Mouse (Mus musculus): ENCODE data around the gene Gm42791. TPM values are rescaled to one million over a fixed set of nuclear protein-coding genes. Genes with fewer than 3 reads are reported as not detected.

The Gm42791 gene
- total and polyA plus RNA-seq, 3 experiments = 0.42 to 1.3 TPM; not detected in 1

DNA sequence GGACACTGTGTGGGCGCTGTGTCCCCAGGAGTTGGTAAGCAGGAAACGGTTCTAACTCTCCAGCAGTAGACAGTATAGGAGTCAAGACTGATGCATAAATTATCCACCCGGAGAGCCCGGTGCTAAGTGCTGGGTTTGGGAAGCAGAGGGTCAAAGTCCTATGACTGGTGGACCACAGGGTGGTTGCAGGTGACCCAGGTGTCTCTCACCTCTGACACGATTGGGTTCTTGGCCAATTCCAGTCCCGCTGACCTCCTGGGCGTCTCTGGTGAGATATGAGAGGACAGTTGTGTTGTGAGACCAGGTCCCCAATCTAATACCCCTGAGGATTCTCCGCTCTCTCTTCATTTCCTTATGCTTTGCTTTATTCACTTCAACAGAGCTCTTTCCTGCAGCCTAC lies 139.9 kb downstream of the Gm42791 start:
- Histone ChIP-seq H3K4me3 (replicated peaks in 1 of 3; ENCODE audit: low read depth in 2 of 3, low read length in 2 of 3, poor library complexity in 1 of 3) (no peak overlapping the region), H3K27me3 (replicated peaks) (no peaks in the 10 kb centered on the region), H3K27ac (ENCODE audit: insufficient read depth, low read depth) (no peak overlapping the region), H3K36me3 (replicated peaks in 1 of 2; ENCODE audit: control insufficient read depth in 1 of 2, insufficient read depth in 1 of 2, low read length in 1 of 2) (no peaks in the 10 kb centered on the region), H3K9ac (ENCODE audit: insufficient read depth, low read depth) (no peak overlapping the region), H3K79me2 (replicated peaks; ENCODE audit: control insufficient read depth, extremely low read depth, insufficient read depth, poor library complexity, severe bottlenecking) (no peaks in the 10 kb centered on the region), H3K4me2 (ENCODE audit: insufficient read depth, low read depth, poor library complexity, severe bottlenecking) (no peak overlapping the region), H3K9me3 (replicated peaks; ENCODE audit: low read length) (peaks cover 2% of the 10 kb centered on the region), H3K4me1 (ENCODE audit: control insufficient read depth in 1 of 2, insufficient read depth in 2 of 2) (no peaks in the 10 kb centered on the region)
- dilution Hi-C loops (cut with MboI; ENCODE audit: extremely low pct_ligation_motif_present, extremely low pct_unique_long_range_greater_than_20kb, low sequenced_read_pairs) (no loop called here), in situ Hi-C loops (cut with MboI; ENCODE audit: low pct_ligation_motif_present, low pct_unique_long_range_greater_than_20kb, low sequenced_read_pairs) (no loop called here)
- TF ChIP-seq MAFK (IDR thresholded peaks at IDR 0.05; ENCODE audit: insufficient replicate concordance, low read length) = no peak
- no peak for TF ChIP-seq POLR2A (IDR thresholded peaks at IDR 0.05; ENCODE audit: low read depth, low read length)
- no peak for TF ChIP-seq ETS1 (conservative IDR thresholded peaks at IDR 0.05; ENCODE audit: low read depth, low read length)
- no peak for TF ChIP-seq EP300 (IDR thresholded peaks at IDR 0.05; ENCODE audit: low read length)
- no peak for TF ChIP-seq MEF2A (IDR thresholded peaks at IDR 0.05; ENCODE audit: borderline replicate concordance, low read depth, low read length)
- TF ChIP-seq ZNF384 (IDR thresholded peaks at IDR 0.05; ENCODE audit: low read depth, low read length) = no peak
- no peak for TF ChIP-seq MAX (IDR thresholded peaks at IDR 0.05; ENCODE audit: low read length)
- TF ChIP-seq MXI1 (IDR thresholded peaks at IDR 0.05; ENCODE audit: low read depth, low read length) = no peak
- TF ChIP-seq USF1 (IDR thresholded peaks at IDR 0.05; ENCODE audit: low read depth, low read length) = no peak
- TF ChIP-seq BHLHE40 (IDR thresholded peaks at IDR 0.05; ENCODE audit: low read depth, low read length) = no peak
- no peak for TF ChIP-seq CHD2 (IDR thresholded peaks at IDR 0.05; ENCODE audit: low read length)
- no peak for TF ChIP-seq ZMIZ1 (IDR thresholded peaks at IDR 0.05; ENCODE audit: low read depth, low read length)
- no peak for TF ChIP-seq IRF4 (IDR thresholded peaks at IDR 0.05; ENCODE audit: low read depth, low read length)
- no peak for TF ChIP-seq JUN (IDR thresholded peaks at IDR 0.05; ENCODE audit: insufficient read depth, low read depth, low read length)
- no peak for TF ChIP-seq RAD21 (IDR thresholded peaks at IDR 0.05; ENCODE audit: low read depth, low read length)
- DNase-seq (ENCODE audit: extremely low read depth) = no peak

DNA sequence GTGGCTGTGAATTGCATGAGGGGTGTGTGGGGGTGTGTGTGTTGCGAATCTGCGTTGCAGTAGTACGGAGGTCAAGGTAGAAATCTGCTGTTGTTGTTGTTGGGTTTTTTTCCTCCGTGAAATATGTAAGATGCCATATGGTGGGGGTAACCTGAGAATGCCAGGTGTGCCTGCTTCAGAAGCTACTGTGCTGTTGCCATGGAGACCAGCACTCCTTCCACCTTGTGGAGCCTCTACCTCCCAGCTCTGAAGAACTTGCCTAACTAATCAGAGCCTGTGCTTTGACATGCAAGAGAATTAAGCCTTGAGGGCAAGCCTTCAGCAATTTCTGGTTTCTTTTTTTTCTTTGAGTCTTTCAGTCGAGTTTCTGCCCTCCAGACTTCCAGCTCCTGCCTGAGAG lies 140.8 kb downstream of the Gm42791 start:
- no peak for DNase-seq (ENCODE audit: extremely low read depth)
- in situ Hi-C loops (cut with MboI; ENCODE audit: low pct_ligation_motif_present, low pct_unique_long_range_greater_than_20kb, low sequenced_read_pairs) (no loop called here), dilution Hi-C loops (cut with MboI; ENCODE audit: extremely low pct_ligation_motif_present, extremely low pct_unique_long_range_greater_than_20kb, low sequenced_read_pairs) (no loop called here)
- peaks cover 4% of the 10 kb centered on the region for H3K9me3 ChIP-seq (replicated peaks; ENCODE audit: low read length)
- H3K9ac ChIP-seq (ENCODE audit: insufficient read depth, low read depth) = no peak overlapping the region
- TF ChIP-seq TCF12 (IDR thresholded peaks at IDR 0.05; ENCODE audit: low read depth, low read length) (no peak), NELFE (IDR thresholded peaks at IDR 0.05; ENCODE audit: low read depth, low read length) (no peak), CHD2 (IDR thresholded peaks at IDR 0.05; ENCODE audit: low read length) (no peak), IRF4 (IDR thresholded peaks at IDR 0.05; ENCODE audit: low read depth, low read length) (no peak)
- no peak overlapping the region for H3K27ac ChIP-seq (ENCODE audit: insufficient read depth, low read depth)
- no peak overlapping the region for H3K4me3 ChIP-seq (replicated peaks in 1 of 3; ENCODE audit: low read depth in 2 of 3, low read length in 2 of 3, poor library complexity in 1 of 3)
- no peaks in the 10 kb centered on the region for H3K79me2 ChIP-seq (replicated peaks; ENCODE audit: control insufficient read depth, extremely low read depth, insufficient read depth, poor library complexity, severe bottlenecking)
- no peak overlapping the region for H3K4me2 ChIP-seq (ENCODE audit: insufficient read depth, low read depth, poor library complexity, severe bottlenecking)
- no peaks in the 10 kb centered on the region for H3K36me3 ChIP-seq (replicated peaks in 1 of 2; ENCODE audit: control insufficient read depth in 1 of 2, insufficient read depth in 1 of 2, low read length in 1 of 2)
- H3K4me1 ChIP-seq (ENCODE audit: control insufficient read depth in 1 of 2, insufficient read depth in 2 of 2) = no peaks in the 10 kb centered on the region
- no peaks in the 10 kb centered on the region for H3K27me3 ChIP-seq (replicated peaks)
